Mouse (Mus musculus): ENCODE measurements around the gene Cul3. TPM values are rescaled to one million over a fixed set of nuclear protein-coding genes. Genes with fewer than 3 reads are reported as not detected.

Gene Cul3
- total and polyA plus RNA-seq, 3 experiments, result 65.5 to 237 (median 176) TPM

DNA sequence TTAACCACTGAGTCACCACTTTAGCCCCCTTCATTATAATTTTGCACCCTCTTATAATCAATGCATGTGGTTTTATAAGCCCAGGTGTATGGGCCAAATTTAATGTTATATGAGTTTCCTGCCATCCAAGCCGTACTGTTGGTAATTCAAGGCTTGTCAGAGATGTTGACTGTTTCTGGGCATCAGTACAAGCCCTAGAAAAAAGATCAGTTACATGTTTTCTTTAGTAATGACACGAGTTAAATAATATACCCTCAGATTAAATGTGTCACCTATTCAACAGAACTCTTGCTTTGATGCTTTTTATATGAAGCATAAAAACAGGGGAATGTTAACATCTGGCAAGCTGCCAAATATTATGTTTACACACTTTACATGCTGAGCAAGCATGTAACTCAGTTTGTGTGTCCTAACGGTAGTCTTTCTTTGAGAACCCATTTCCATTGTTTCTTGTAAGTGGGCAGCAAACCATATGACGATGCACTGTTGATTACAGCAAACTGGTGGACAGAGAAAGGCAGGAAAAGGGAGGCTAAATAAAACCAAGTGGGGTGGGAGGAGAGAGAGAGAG, 19.8 kb upstream of the Cul3 start:
- H3K36me3 ChIP-seq (replicated peaks in 1 of 2; ENCODE audit: control insufficient read depth in 1 of 2, insufficient read depth in 1 of 2, low read length in 1 of 2), result no peaks in the 10 kb centered on the region
- H3K9me3 ChIP-seq (replicated peaks; ENCODE audit: low read length), result no peaks in the 10 kb centered on the region
- H3K27me3 ChIP-seq (replicated peaks), result no peaks in the 10 kb centered on the region
- no peak overlapping the region for H3K9ac ChIP-seq (ENCODE audit: insufficient read depth, low read depth)
- dilution Hi-C loops (cut with MboI; ENCODE audit: extremely low pct_ligation_motif_present, extremely low pct_unique_long_range_greater_than_20kb, low sequenced_read_pairs), result no loop called here
- no peak overlapping the region for H3K4me3 ChIP-seq (replicated peaks in 1 of 3; ENCODE audit: low read depth in 2 of 3, low read length in 2 of 3, poor library complexity in 1 of 3)
- no peak overlapping the region for H3K4me2 ChIP-seq (ENCODE audit: insufficient read depth, low read depth, poor library complexity, severe bottlenecking)
- H3K4me1 ChIP-seq (ENCODE audit: control insufficient read depth in 1 of 2, insufficient read depth in 2 of 2), result peaks cover 5 to 13% of the 10 kb centered on the region in 2 experiments; a peak in 3 of 4 replicates
- DNase-seq (ENCODE audit: extremely low read depth), result no peak
- no peak for TF ChIP-seq EP300 (IDR thresholded peaks at IDR 0.05; ENCODE audit: low read length)
- TF ChIP-seq HCFC1 (IDR thresholded peaks at IDR 0.05; ENCODE audit: low read depth, low read length), result no peak
- TF ChIP-seq MAX (IDR thresholded peaks at IDR 0.05; ENCODE audit: low read length), result no peak
- in situ Hi-C loops (cut with MboI; ENCODE audit: low pct_ligation_motif_present, low pct_unique_long_range_greater_than_20kb, low sequenced_read_pairs), result no loop called here
- no peaks in the 10 kb centered on the region for H3K79me2 ChIP-seq (replicated peaks; ENCODE audit: control insufficient read depth, extremely low read depth, insufficient read depth, poor library complexity, severe bottlenecking)
- no peak overlapping the region for H3K27ac ChIP-seq (ENCODE audit: insufficient read depth, low read depth)

DNA sequence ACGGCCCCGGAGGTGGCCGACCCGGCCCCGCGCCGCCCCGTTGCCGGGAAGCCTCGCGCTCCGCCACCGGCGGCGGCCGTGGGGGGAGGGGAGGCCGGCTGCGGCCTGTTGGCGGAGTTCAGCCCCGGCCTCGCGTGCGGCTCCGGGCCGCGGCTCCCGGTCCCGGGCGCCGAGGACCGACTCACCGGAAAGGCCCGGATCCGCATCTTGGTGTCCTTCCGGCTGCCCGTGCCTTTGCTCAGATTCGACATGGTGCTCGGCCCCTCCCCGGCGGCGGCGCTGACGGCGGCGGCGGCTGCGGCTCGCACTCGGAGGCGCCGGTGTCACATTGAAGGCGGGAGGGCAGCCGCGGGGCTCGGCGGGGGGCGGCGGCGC, 232 bp downstream of the Cul3 start:
- peaks cover 6 to 32% of the 10 kb centered on the region in 2 experiments; a peak in 3 of 4 replicates for H3K4me1 ChIP-seq (ENCODE audit: control insufficient read depth in 1 of 2, insufficient read depth in 2 of 2)
- no peaks in the 10 kb centered on the region for H3K27me3 ChIP-seq (replicated peaks)
- peak overlapping the region; percentile 100 for H3K9ac ChIP-seq (ENCODE audit: insufficient read depth, low read depth)
- H3K4me2 ChIP-seq (ENCODE audit: insufficient read depth, low read depth, poor library complexity, severe bottlenecking), result no peak overlapping the region; the same call in 1 of the 2 replicates
- dilution Hi-C loops (cut with MboI; ENCODE audit: extremely low pct_ligation_motif_present, extremely low pct_unique_long_range_greater_than_20kb, low sequenced_read_pairs) (no loop called here), in situ Hi-C loops (cut with MboI; ENCODE audit: low pct_ligation_motif_present, low pct_unique_long_range_greater_than_20kb, low sequenced_read_pairs) (no loop called here)
- H3K36me3 ChIP-seq (replicated peaks in 1 of 2; ENCODE audit: control insufficient read depth in 1 of 2, insufficient read depth in 1 of 2, low read length in 1 of 2), result peaks cover 0 to 12% of the 10 kb centered on the region in 2 experiments
- peak overlapping the region; percentile 88 to 100 (median 89) for H3K4me3 ChIP-seq (replicated peaks in 1 of 3; ENCODE audit: low read depth in 2 of 3, low read length in 2 of 3, poor library complexity in 1 of 3)
- H3K27ac ChIP-seq (ENCODE audit: insufficient read depth, low read depth), result peak overlapping the region; percentile 93
- no peaks in the 10 kb centered on the region for H3K9me3 ChIP-seq (replicated peaks; ENCODE audit: low read length)
- peaks cover 36% of the 10 kb centered on the region for H3K79me2 ChIP-seq (replicated peaks; ENCODE audit: control insufficient read depth, extremely low read depth, insufficient read depth, poor library complexity, severe bottlenecking)
- no peak for DNase-seq (ENCODE audit: extremely low read depth)
- no peak for TF ChIP-seq POLR2A (IDR thresholded peaks at IDR 0.05; ENCODE audit: low read depth, low read length)
- 0 out of 2 replicates have a peak, but pooled peaks have one; percentile 42 for TF ChIP-seq ELF1 (IDR thresholded peaks at IDR 0.05; ENCODE audit: low read depth, low read length)
- TF ChIP-seq MAX (IDR thresholded peaks at IDR 0.05; ENCODE audit: low read length), result no peak
- no peak for TF ChIP-seq SMC3 (IDR thresholded peaks at IDR 0.05; ENCODE audit: low read depth, low read length)
- TF ChIP-seq CTCF (conservative IDR thresholded peaks at IDR 0.05 in 1 of 2, IDR thresholded peaks at IDR 0.05 in 1 of 2; ENCODE audit: low read depth in 2 of 2, low read length in 2 of 2), result no peak
- TF ChIP-seq HCFC1 (IDR thresholded peaks at IDR 0.05; ENCODE audit: low read depth, low read length), result peak; percentile 18; the same call in 1 of the 2 replicates
- peak; percentile 38; the same call in 1 of the 2 replicates for TF ChIP-seq TCF12 (IDR thresholded peaks at IDR 0.05; ENCODE audit: low read depth, low read length)
- no peak for TF ChIP-seq TBP (conservative IDR thresholded peaks at IDR 0.05; ENCODE audit: low read depth, low read length)
- no peak for TF ChIP-seq CHD1 (IDR thresholded peaks at IDR 0.05; ENCODE audit: low read depth, low read length)
- no peak for TF ChIP-seq MAZ (IDR thresholded peaks at IDR 0.05; ENCODE audit: low read depth, low read length)
- no peak for TF ChIP-seq PAX5 (IDR thresholded peaks at IDR 0.05; ENCODE audit: low read length)
- no peak for TF ChIP-seq ZNF384 (IDR thresholded peaks at IDR 0.05; ENCODE audit: low read depth, low read length)
- TF ChIP-seq E2F4 (IDR thresholded peaks at IDR 0.05; ENCODE audit: insufficient replicate concordance, low read depth, low read length), result no peak
- peak; percentile 99 for TF ChIP-seq UBTF (IDR thresholded peaks at IDR 0.05; ENCODE audit: low read depth, low read length)
- no peak for TF ChIP-seq USF2 (conservative IDR thresholded peaks at IDR 0.05; ENCODE audit: low read depth, low read length)
- TF ChIP-seq ZMIZ1 (IDR thresholded peaks at IDR 0.05; ENCODE audit: low read depth, low read length), result no peak

Measured in CH12.LX (cell line).